Mouse (Mus musculus): ENCODE data around the gene Scgb1b27.
"Not testable (repeated sequence)": the region's sequence is repeated elsewhere in the genome, so short reads cannot be mapped to it uniquely, and the experiment has no call there.

Scgb1b27 gene

DNA sequence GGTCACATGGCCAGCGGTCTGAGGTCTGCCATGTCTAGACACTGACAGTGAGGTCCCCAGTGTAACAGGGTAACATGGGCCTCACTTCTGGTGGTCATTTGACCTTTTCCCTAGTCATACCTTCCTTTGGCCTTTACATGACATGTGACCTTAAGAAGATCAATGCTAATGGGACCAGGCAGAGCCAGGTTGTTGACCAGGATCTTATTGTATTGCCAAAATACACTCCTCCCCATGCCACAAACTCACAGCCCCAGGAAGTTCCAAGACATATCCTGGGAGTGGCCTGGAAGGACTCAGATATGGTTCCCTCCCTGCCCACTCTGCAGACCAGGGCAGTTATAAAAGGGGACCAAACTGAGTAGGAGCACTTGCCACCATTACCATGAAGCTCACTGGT, at the start of gene Scgb1b27:
Gene Scgb1b27, plus strand, starts transcription at position 301 of the 400 bp plus-strand sequence.
- not testable (repeated sequence) for DNase-seq (ENCODE audit: low read depth)

DNA sequence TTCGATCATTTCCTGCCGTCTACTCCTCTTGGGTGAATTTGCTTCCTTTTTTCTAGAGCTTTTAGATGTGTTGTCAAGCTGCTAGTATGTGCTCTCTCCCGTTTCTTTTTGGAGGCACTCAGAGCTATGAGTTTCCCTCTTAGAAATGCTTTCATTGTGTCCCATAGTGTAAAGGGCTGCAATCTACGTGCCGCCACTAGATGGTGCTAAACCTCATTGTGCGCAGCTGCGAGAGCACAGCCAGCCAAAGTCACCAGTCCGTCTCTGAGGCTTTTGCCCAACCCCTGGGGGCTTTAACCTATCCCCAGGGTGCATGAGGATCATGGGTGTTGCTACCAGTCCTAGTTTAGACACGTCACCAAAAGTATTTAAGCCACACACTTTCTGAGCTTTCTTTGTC, 39.0 kb upstream of the Scgb1b27 start:
- not testable (repeated sequence) for DNase-seq (ENCODE audit: low read depth)

DNA sequence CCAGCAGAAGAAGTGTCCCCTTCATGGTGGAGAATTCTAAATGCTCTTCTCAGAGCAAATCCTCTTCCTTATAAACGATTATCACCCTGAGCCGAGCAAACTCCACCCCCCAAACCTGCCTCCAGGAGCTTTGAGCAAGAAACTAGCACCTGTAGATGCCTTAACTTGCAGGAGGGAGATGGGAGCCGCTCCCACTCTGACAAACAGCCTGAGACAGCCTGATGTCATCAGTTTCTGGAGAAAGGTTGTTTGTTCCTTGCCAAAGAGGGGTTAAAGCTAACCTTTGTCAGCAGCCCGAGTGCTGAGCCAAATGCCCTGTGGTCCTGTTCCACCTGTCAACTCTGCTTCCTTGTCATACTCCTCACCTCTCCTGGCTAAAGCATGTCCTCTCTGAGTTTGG, 7.4 kb upstream of the Scgb1b27 start, which contains the start of gene Scgb2b27:
Gene Scgb2b27, minus strand, starts transcription at position 101 of the 400 bp plus-strand sequence.
- no peak for DNase-seq (ENCODE audit: low read depth)

DNA sequence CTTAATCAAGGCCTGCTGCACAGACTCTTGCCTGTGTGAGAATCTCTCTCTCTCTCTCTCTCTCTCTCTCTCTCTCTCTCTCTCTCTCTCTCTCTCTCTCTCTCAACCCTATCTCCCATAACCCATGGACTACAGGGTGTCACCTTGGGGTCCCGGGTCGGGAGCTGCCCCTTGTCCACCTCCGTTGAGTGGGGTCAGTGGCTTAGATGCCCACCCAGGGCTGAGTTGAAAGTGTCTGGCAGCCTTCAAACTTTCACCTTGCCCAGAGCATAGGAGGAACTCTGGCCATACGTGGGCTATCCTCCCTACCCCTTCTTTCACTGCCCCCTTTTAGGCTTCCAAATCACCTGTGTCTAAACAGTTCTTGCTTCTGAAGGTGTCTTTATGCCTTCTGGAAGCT, 4.4 kb downstream of the Scgb1b27 start:
- DNase-seq (ENCODE audit: low read depth) = no peak

DNA sequence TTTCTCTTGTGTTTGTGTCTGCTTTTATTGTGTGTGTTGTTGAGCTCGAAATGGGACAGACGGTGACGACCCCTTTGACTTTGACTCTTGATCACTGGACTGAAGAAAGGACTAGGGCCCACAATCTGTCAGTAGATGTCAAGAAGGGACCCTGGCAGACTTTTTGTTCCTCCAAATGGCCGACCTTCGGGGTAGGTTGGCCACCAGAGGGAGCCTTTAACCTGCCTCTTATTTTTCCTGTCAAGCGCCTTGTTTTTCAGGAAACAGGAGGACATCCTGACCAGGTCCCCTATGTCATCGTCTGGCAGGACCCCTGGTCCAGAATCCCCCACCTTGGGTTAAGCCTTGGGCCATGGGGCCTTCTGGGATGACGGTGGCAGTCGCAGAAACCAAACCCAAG, 5.9 kb downstream of the Scgb1b27 start:
- DNase-seq (ENCODE audit: low read depth) = not testable (repeated sequence)

DNA sequence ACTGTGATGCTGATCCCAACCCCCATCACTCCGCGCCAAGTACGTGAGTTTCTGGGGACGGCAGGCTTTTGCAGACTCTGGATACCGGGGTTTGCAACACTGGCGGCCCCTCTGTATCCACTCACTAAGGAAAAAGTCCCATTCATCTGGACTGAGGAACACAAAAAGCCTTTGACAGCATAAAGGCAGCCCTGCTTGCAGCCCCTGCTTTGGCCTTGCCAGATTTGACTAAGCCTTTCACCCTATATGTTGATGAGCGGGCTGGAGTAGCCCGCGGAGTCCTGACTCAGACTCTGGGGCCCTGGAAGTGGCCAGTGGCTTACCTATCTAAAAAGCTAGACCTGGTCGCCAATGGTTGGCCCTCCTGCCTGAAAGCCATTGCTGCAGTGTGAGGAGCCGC, 8.7 kb downstream of the Scgb1b27 start:
- DNase-seq (ENCODE audit: low read depth) = no peak

DNA sequence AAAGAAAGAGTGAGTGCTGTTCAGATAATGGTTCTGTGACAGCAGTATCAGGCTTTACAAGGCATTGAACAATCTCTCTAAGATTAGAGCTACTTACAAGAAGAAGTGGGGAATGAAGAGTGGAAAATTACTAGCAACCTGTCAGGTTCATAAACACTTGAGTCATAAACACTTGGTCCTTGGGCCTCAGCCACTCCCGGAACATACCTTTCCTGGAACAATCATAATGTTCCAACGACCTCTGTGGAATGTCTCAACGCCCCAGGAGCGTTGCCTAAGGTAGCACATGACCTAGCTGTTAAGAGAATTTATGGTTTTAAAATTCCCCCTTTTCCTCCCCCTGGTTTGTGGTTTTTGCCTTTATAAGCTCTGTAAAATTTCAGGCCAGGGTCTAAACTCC, 13.3 kb downstream of the Scgb1b27 start:
- not testable (repeated sequence) for DNase-seq (ENCODE audit: low read depth)

DNA sequence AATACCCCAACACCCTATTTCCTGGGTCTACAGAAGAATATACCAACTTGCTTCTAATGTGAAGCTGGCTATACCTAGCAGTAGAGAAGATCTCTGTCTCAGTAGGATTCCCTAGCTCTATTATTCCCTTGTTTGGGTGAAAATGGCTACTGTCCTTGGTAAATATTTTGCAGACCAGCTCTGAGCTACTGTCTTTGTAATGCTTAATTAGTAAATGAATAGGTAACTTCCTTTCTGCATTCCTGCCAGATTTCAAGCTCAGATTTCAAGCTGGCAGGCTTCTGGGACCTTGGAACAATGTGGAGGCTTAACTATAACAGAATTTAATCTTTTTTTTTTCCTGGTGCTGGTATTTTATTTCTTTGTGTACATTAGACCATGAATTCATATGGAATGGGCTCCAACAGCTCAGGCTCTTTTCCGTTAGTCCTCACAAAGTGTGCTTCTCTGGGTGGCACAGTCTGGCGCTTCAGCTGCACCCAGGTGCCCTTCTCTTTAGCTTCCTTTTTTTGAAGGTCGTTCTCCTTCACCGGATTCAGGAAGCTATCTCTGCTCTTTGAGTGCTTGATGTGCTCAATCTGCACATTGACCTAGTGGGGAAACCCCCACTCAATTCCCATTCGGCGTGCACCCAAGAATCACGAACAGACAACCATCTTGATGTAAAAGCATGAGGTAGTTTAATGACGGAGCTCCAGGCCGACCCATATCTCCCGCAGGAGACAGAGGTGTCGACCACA, 15.0 kb downstream of the Scgb1b27 start:
- not testable (repeated sequence) for DNase-seq (ENCODE audit: low read depth)

DNA sequence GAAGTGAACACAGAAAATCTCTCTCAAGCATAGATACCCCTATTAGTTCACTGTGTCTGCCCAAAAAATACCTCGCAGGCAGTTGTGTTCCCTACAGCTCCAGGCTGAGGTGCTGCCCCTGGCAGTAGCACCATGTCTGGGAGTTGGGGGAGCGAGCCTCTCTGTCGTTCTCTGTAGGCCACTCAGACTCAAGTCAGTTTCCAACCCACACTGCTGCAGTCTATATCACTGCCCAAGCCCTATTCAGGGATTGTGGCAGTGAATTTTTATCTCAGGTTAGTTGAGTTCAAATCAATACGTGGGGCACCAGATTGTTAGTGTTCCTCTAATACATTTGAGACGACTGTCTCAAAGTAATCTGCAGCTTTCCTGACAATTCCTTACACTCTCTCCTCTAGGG, 46.8 kb downstream of the Scgb1b27 start:
- not testable (repeated sequence) for DNase-seq (ENCODE audit: low read depth)

All from c-Kit-positive CD71-positive TER-119-negative erythroid progenitor cells, embryonic 14.5 days (primary cell).